Mouse (Mus musculus) large intestine, adult 2 months (tissue): ENCODE results near the gene Zfp335. TPM values are rescaled to one million over a fixed set of nuclear protein-coding genes. Genes with fewer than 3 reads are reported as not detected.
"Not testable (repeated sequence)": the region's sequence is repeated elsewhere in the genome, so short reads cannot be mapped to it uniquely, and the experiment has no call there.

Experiments
- DNase-seq: peaks from one replicate; pipeline ENCODE4 v3.0.0-alpha.2; 2012; ENCODE audit warnings: low read depth, low spot score
- WGBS: fragments of 180-500 bp; shearing (Covaris S2); methylation state at CpG from one replicate; pipeline ENCODE4 v1.1.7; 2018; 5-methylcytosine and 5-hydroxymethylcytosine counted together
- polyA plus RNA-seq: library from polyadenylated mRNA; depleted of rRNA; stranded (reverse); fragments of >200 nt; gene quantifications from 2 replicates; pipeline ENCODE4 v1.2.3, GENCODE M21; 2012

Zfp335 gene
- polyA plus RNA-seq, 1 experiment: 18.5 TPM

- WGBS: 46% methylated on average over 2 of the region's 2 CpGs
- not testable (repeated sequence) for DNase-seq
Measured at GRCm38 (mm10) chr2:164875648-164876047, 35.9 kb downstream of the Zfp335 start.

GRCm38 (mm10) chr2:164874239-164874769, 37.3 kb downstream of the Zfp335 start:
- 21% methylated on average over 1 of the region's 1 CpGs for WGBS
- DNase-seq: no peak

- no peak for DNase-seq
- 35% methylated on average over 3 of the region's 3 CpGs for WGBS
Measured at GRCm38 (mm10) chr2:164873621-164874020, 37.9 kb downstream of the Zfp335 start.

- no peak for DNase-seq
- WGBS: 51% methylated on average over 6 of the region's 6 CpGs
Measured at GRCm38 (mm10) chr2:164871602-164872303, 39.8 kb downstream of the Zfp335 start.

- WGBS: 67% methylated on average over 7 of the region's 7 CpGs
- DNase-seq: no peak
Measured at GRCm38 (mm10) chr2:164868491-164868890, 43.1 kb downstream of the Zfp335 start.

- 96% methylated on average over 7 of the region's 7 CpGs for WGBS
Measured at GRCm38 (mm10) chr2:164867566-164867965, 44.0 kb downstream of the Zfp335 start.

GRCm38 (mm10) chr2:164866741-164867551, 44.6 kb downstream of the Zfp335 start:
- 24% methylated on average over 16 of the region's 16 CpGs for WGBS
- DNase-seq: no peak

More at GRCm38 (mm10) chr2:164867566-164867965, 44.0 kb downstream of the Zfp335 start:
- DNase-seq: no peak

- 45% methylated on average over 4 of the region's 4 CpGs for WGBS
- no peak for DNase-seq
Measured at GRCm38 (mm10) chr2:164864593-164864992, 47.0 kb downstream of the Zfp335 start.

GRCm38 (mm10) chr2:164863411-164863810, 48.1 kb downstream of the Zfp335 start:
- WGBS: 94% methylated on average over 8 of the region's 9 CpGs

GRCm38 (mm10) chr2:164862179-164862861, 49.2 kb downstream of the Zfp335 start:
- WGBS: 20% methylated on average over 9 of the region's 9 CpGs
- DNase-seq: no peak

More at GRCm38 (mm10) chr2:164863411-164863810, 48.1 kb downstream of the Zfp335 start:
- DNase-seq: not testable (repeated sequence)

GRCm38 (mm10) chr2:164861094-164861493, 50.5 kb downstream of the Zfp335 start:
- no peak for DNase-seq
- WGBS: 62% methylated on average over 4 of the region's 4 CpGs

- 48% methylated on average over 9 of the region's 9 CpGs for WGBS
- no peak for DNase-seq
Measured at GRCm38 (mm10) chr2:164859640-164860432, 51.7 kb downstream of the Zfp335 start.

GRCm38 (mm10) chr2:164859155-164859554, 52.4 kb downstream of the Zfp335 start:
- WGBS: 75% methylated on average over 2 of the region's 2 CpGs
- no peak for DNase-seq

GRCm38 (mm10) chr2:164857842-164858553, 53.6 kb downstream of the Zfp335 start:
- DNase-seq: no peak
- WGBS: 32% methylated on average over 19 of the region's 19 CpGs

GRCm38 (mm10) chr2:164857101-164857821, 54.3 kb downstream of the Zfp335 start, which contains the start of gene Pltp:
Pltp (minus strand) TSS chr2:164857711.
- DNase-seq: no peak
- WGBS: 2% methylated on average over 46 of the region's 47 CpGs

- DNase-seq: no peak
- WGBS: 2% methylated on average over 42 of the region's 42 CpGs
Measured at GRCm38 (mm10) chr2:164856309-164857100, 55.1 kb downstream of the Zfp335 start.

GRCm38 (mm10) chr2:164855572-164855971, 56.0 kb downstream of the Zfp335 start:
- DNase-seq: not testable (repeated sequence)
- WGBS: 76% methylated on average over 5 of the region's 5 CpGs
